Comparison of ENCODE assay signal across 14 mouse cellular contexts in genomic region chr17:3248875-3249274, GRCm38 (mm10).
DNase-seq lines count a peak whose midpoint lies in the region; ATAC-seq lines count a peak whose summit lies in the region.
"Had no signal": no experiment of that assay in that cellular context is flagged by ENCODE, and none has a peak within 500 bp of the region (broad histone marks: within the 10 kb centered on the region; RNA-seq: fewer than 3 reads in every experiment).

No protein-coding gene starts in this region.

- H3K27me3 ChIP-seq in midbrain, embryonic 16.5 days (ENCODE audit: control insufficient read depth, insufficient read depth, low read depth, low read length): no peaks in the 10 kb centered on the region
- no peaks in the 10 kb centered on the region for H3K27me3 ChIP-seq in midbrain, embryonic 11.5 days (ENCODE audit: control insufficient read depth, insufficient read depth, low read length)
- H3K27me3 ChIP-seq in hindbrain, embryonic 15.5 days: no peaks in the 10 kb centered on the region
- H3K27me3 ChIP-seq in kidney, embryonic 14.5 days (ENCODE audit: control insufficient read depth, insufficient read depth, low read length): no peaks in the 10 kb centered on the region
- H3K27me3 ChIP-seq: intestine, embryonic 15.5 days; liver, embryonic 13.5 days had no signal

- no peak overlapping the region for H3K9ac ChIP-seq in midbrain, embryonic 16.5 days (ENCODE audit: low read depth, low read length)
- no peak overlapping the region for H3K9ac ChIP-seq in midbrain, embryonic 11.5 days (ENCODE audit: low read length)
- H3K9ac ChIP-seq in hindbrain, embryonic 15.5 days: no peak overlapping the region
- no peak overlapping the region for H3K9ac ChIP-seq in kidney, embryonic 14.5 days (ENCODE audit: low read depth, low read length)
- H3K9ac ChIP-seq: intestine, embryonic 15.5 days; liver, embryonic 13.5 days had no signal

- ATAC-seq in frontal cortex, adult (ENCODE audit: low TSS enrichment): peak; percentile 48
- ATAC-seq in midbrain, embryonic 16.5 days: no peak
- no peak for ATAC-seq in midbrain, embryonic 11.5 days (ENCODE audit: low FRiP score)
- ATAC-seq in hindbrain, embryonic 15.5 days (ENCODE audit: low FRiP score, low read depth): no peak
- no peak for ATAC-seq in kidney, embryonic 14.5 days (ENCODE audit: low FRiP score, low TSS enrichment)
- ATAC-seq: intestine, embryonic 15.5 days had no signal

- DNase-seq in frontal cortex, postnatal 25 days (ENCODE audit: low spot score in 2 of 2): no peak
- no peak for DNase-seq in midbrain, embryonic 11.5 days (ENCODE audit: low spot score, missing footprints)
- DNase-seq in right cerebral cortex, postnatal 36 days (ENCODE audit: low spot score in 2 of 2): peak; percentile 32 to 50
- DNase-seq in testis, postnatal 10 days (ENCODE audit: low spot score): no peak
- DNase-seq: cerebellum, adult 11-12 months; liver, embryonic 13.5 days; lung, postnatal 36 days; spleen, adult 18-20 months; thymus, adult 2 months had no signal

- no peak overlapping the region for H3K4me3 ChIP-seq in midbrain, embryonic 16.5 days (ENCODE audit: low read depth, low read length)
- no peak overlapping the region for H3K4me3 ChIP-seq in midbrain, embryonic 11.5 days (ENCODE audit: low read depth, low read length)
- no peak overlapping the region for H3K4me3 ChIP-seq in hindbrain, embryonic 15.5 days
- no peak overlapping the region for H3K4me3 ChIP-seq in kidney, embryonic 14.5 days (ENCODE audit: low read length)
- H3K4me3 ChIP-seq: intestine, embryonic 15.5 days; liver, embryonic 13.5 days had no signal

- 67% methylated on average over 6 of the region's 6 CpGs for WGBS in midbrain, embryonic 16.5 days
- 93% methylated on average over 6 of the region's 6 CpGs for WGBS in midbrain, embryonic 11.5 days
- 55% methylated on average over 6 of the region's 6 CpGs for WGBS in hindbrain, embryonic 15.5 days
- WGBS in kidney, embryonic 14.5 days: 55% methylated on average over 6 of the region's 6 CpGs

- 0 out of 2 replicates have a peak overlapping the region, but pooled peaks have one; percentile 14 for H3K27ac ChIP-seq in midbrain, embryonic 16.5 days (ENCODE audit: low read length)
- no peak overlapping the region for H3K27ac ChIP-seq in midbrain, embryonic 11.5 days (ENCODE audit: low read depth, low read length)
- peak overlapping the region; percentile 58 for H3K27ac ChIP-seq in hindbrain, embryonic 15.5 days (replicated peaks)
- no peak overlapping the region for H3K27ac ChIP-seq in kidney, embryonic 14.5 days (ENCODE audit: low read depth, low read length)
- H3K27ac ChIP-seq: intestine, embryonic 15.5 days; liver, embryonic 13.5 days had no signal

- H3K9me3 ChIP-seq in midbrain, embryonic 16.5 days (replicated peaks; ENCODE audit: control insufficient read depth, low read length, poor library complexity, severe bottlenecking): no peaks in the 10 kb centered on the region
- H3K9me3 ChIP-seq in midbrain, embryonic 11.5 days (ENCODE audit: control insufficient read depth, low read length): no peaks in the 10 kb centered on the region
- no peaks in the 10 kb centered on the region for H3K9me3 ChIP-seq in hindbrain, embryonic 15.5 days
- no peaks in the 10 kb centered on the region for H3K9me3 ChIP-seq in kidney, embryonic 14.5 days (ENCODE audit: control insufficient read depth, low read length)
- H3K9me3 ChIP-seq: intestine, embryonic 15.5 days; liver, embryonic 13.5 days had no signal

- peaks cover 33% of the 10 kb centered on the region for H3K4me1 ChIP-seq in midbrain, embryonic 16.5 days (ENCODE audit: control insufficient read depth, insufficient read depth, low read length)
- peaks cover 10% of the 10 kb centered on the region for H3K4me1 ChIP-seq in midbrain, embryonic 11.5 days (ENCODE audit: control insufficient read depth, insufficient read depth, low read length)
- H3K4me1 ChIP-seq in hindbrain, embryonic 15.5 days (replicated peaks): peaks cover 53% of the 10 kb centered on the region
- peaks cover 9% of the 10 kb centered on the region for H3K4me1 ChIP-seq in kidney, embryonic 14.5 days (ENCODE audit: control insufficient read depth, insufficient read depth, low read length)

- no peaks in the 10 kb centered on the region for H3K36me3 ChIP-seq in midbrain, embryonic 16.5 days (ENCODE audit: control insufficient read depth, insufficient read depth, low read length)
- no peaks in the 10 kb centered on the region for H3K36me3 ChIP-seq in midbrain, embryonic 11.5 days (ENCODE audit: control insufficient read depth, insufficient read depth, low read length)
- no peaks in the 10 kb centered on the region for H3K36me3 ChIP-seq in hindbrain, embryonic 15.5 days
- no peaks in the 10 kb centered on the region for H3K36me3 ChIP-seq in kidney, embryonic 14.5 days (ENCODE audit: control insufficient read depth, insufficient read depth, low read length)
- H3K36me3 ChIP-seq: intestine, embryonic 15.5 days; liver, embryonic 13.5 days had no signal

- no peak overlapping the region for H3K4me2 ChIP-seq in midbrain, embryonic 16.5 days (ENCODE audit: low read length)
- no peak overlapping the region for H3K4me2 ChIP-seq in midbrain, embryonic 11.5 days
- H3K4me2 ChIP-seq in hindbrain, embryonic 15.5 days: no peak overlapping the region
- no peak overlapping the region for H3K4me2 ChIP-seq in kidney, embryonic 14.5 days (replicated peaks; ENCODE audit: low read depth, low read length)
- H3K4me2 ChIP-seq: intestine, embryonic 15.5 days; liver, embryonic 13.5 days had no signal

Comparison
In these comparisons a context has a peak if more than half of its experiments do, and no peak if none do; other contexts are left out.
1. H3K27ac ChIP-seq: peak in midbrain, embryonic 16.5 days (single experiment) and hindbrain, embryonic 15.5 days (single experiment); none in midbrain, embryonic 11.5 days (single experiment) and kidney, embryonic 14.5 days (single experiment).
2. DNase-seq: peak in right cerebral cortex, postnatal 36 days (2 of 2); none in frontal cortex, postnatal 25 days (0 of 2), midbrain, embryonic 11.5 days (single experiment) and testis, postnatal 10 days (single experiment).